Mouse (Mus musculus): ENCODE results near the gene Amer3. TPM values are rescaled to one million over a fixed set of nuclear protein-coding genes. Genes with fewer than 3 reads are reported as not detected.

The Amer3 gene
- polyA plus RNA-seq, 2 experiments = not detected

DNA sequence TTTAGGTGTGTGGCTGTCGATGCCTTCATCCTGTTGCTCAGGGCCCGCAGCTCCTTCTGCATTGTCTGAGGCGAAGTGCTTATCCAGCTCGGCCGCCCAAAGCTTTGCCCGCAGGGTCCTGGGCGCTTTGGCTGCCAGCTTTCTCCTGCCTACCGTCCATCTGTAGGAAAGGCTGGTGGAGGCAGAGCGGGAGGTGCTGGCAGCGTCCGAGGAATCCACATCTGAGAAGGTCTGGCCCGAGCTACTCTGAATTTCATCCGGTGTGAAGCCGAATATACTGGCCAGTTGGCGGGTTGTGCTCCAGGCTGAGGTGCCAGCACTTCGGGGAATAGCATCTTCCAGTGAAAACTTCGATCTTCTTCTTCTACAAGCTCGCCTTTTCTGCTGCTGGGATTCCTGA is 56.3 kb downstream of the Amer3 start:
- Histone ChIP-seq H3K4me2 (ENCODE audit: low read depth) (no peak overlapping the region), H3K4me3 (ENCODE audit: insufficient read depth in 1 of 2, low read depth in 2 of 2, low read length in 2 of 2) (no peak overlapping the region), H3K9me3 (ENCODE audit: control insufficient read depth, low read length) (no peaks in the 10 kb centered on the region), H3K36me3 (replicated peaks; ENCODE audit: control insufficient read depth, insufficient read depth, low read depth) (no peaks in the 10 kb centered on the region), H3K9ac (replicated peaks) (no peak overlapping the region), H3K4me1 (replicated peaks; ENCODE audit: control insufficient read depth in 2 of 2, insufficient read depth in 2 of 2, low read length in 1 of 2) (no peaks in the 10 kb centered on the region), H3K27me3 (ENCODE audit: control insufficient read depth, insufficient read depth, low read length) (no peaks in the 10 kb centered on the region), H3K27ac (no peak overlapping the region)
- ATAC-seq (ENCODE audit: insufficient read depth) (no peak), DNase-seq (ENCODE audit: low read depth in 3 of 3, low spot score in 3 of 3) (no peak)
- TF ChIP-seq EP300 (IDR thresholded peaks at IDR 0.05; ENCODE audit: low read depth) = no peak
- TF ChIP-seq CTCF (IDR thresholded peaks at IDR 0.05; ENCODE audit: low read depth) = no peak
- WGBS (ENCODE audit: insufficient replicate concordance) = 65% methylated on average over 18 of the region's 18 CpGs

Other genes starting within 250 kb of the Amer3 start
- gene Ccdc115, start 140.0 kb upstream of the Amer3 start, polyA plus RNA-seq (2012; rRNA removed) = 13.2 and 21.3 TPM in 2 replicates
- gene Ccdc115, start 140.0 kb upstream of the Amer3 start, polyA plus RNA-seq (2014; fragmentation: Nextera tagmentation; extraction: Ambion mirVana) = 21.6 and 23.1 TPM in 2 replicates
- gene Imp4, start 139.8 kb upstream of the Amer3 start, polyA plus RNA-seq (2012; rRNA removed) = 8.9 and 21.2 TPM in 2 replicates
- gene Imp4, start 139.8 kb upstream of the Amer3 start, polyA plus RNA-seq (2014; fragmentation: Nextera tagmentation; extraction: Ambion mirVana) = 56.8 and 59.6 TPM in 2 replicates
- 12.6 and 26.4 TPM in 2 replicates for gene Ptpn18, start 119.9 kb upstream of the Amer3 start, polyA plus RNA-seq (2012; rRNA removed)
- 18.3 and 23.8 TPM in 2 replicates for gene Ptpn18, start 119.9 kb upstream of the Amer3 start, polyA plus RNA-seq (2014; fragmentation: Nextera tagmentation; extraction: Ambion mirVana)
- not detected in 2 replicates for gene Prss39, start 81.2 kb upstream of the Amer3 start, polyA plus RNA-seq (2012; rRNA removed)
- not detected in 2 replicates for gene Prss39, start 81.2 kb upstream of the Amer3 start, polyA plus RNA-seq (2014; fragmentation: Nextera tagmentation; extraction: Ambion mirVana)
- not detected in 2 replicates for gene Cfc1, start 44.0 kb upstream of the Amer3 start, polyA plus RNA-seq (2012; rRNA removed)
- gene Cfc1, start 44.0 kb upstream of the Amer3 start, polyA plus RNA-seq (2014; fragmentation: Nextera tagmentation; extraction: Ambion mirVana) = not detected in 2 replicates
- not detected in 2 replicates for gene Prss40, start 18.7 kb upstream of the Amer3 start, polyA plus RNA-seq (2012; rRNA removed)
- not detected in 2 replicates for gene Prss40, start 18.7 kb upstream of the Amer3 start, polyA plus RNA-seq (2014; fragmentation: Nextera tagmentation; extraction: Ambion mirVana)

All from liver, embryonic 14.5 days (tissue).